Mouse (Mus musculus): ENCODE measurements around the gene Slc6a8.

Slc6a8 gene

DNA sequence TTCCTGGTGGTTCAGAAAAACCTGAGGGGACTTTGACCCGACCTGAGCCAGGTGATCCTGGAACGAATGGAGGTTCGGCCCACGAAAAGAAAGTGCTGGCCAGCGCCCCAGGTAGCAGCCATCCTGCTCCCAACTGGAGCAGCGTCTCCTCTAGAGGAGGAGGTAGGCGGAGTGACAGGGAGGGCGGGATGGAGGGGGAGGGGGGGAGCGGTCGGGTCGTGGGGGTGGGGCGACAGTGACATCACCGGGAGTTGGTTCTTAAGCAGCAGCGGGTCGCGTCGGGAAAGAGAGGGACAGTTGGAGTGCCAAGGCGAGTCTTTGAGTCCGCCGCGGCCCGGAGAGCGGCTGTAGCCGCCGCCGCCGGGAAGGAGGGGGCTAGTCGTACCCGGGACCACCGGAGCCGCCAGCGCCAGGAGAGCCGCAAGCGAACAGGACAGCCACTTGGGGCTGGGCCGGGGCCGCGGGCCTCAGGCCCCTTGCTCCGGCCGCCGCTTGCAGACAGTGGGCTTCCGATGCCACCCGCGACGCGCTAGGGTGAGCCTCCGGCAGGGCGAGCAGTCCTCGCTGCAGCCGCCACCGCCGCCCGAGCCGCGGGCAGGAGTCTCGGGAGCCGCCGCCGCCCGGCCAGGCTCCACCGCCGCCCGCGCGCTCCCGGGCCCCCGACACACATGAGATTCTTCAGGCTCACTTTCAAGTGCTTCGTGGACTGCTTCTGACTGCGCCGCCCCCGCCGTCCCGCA lies at the start of gene Slc6a8:
Gene Slc6a8, plus strand, starts transcription at position 272 of the 740 bp plus-strand sequence.
- DNase-seq (ENCODE audit: low read depth in 2 of 2, low spot score in 2 of 2), result no peak

DNA sequence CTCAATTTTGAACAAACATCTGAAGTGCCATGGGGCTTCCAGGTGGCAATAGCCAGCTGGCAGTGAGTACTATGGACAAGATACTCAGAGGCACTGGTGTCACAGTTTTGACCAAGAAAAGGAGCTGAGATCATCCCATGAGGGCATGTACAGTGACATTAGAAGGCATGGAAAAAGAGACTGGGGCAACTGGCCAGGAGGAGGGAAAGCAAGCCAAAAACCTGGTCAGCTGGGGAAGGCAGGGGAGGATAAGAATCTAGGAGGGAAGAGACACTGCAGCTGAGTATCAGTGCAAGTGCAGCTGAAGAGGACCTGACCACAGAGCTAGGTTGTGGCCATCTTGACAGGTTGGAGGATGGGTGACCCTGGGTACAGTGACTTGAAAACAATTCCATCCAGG lies 46.0 kb upstream of the Slc6a8 start:
- no peak for DNase-seq (ENCODE audit: low read depth in 2 of 2, low spot score in 2 of 2)

DNA sequence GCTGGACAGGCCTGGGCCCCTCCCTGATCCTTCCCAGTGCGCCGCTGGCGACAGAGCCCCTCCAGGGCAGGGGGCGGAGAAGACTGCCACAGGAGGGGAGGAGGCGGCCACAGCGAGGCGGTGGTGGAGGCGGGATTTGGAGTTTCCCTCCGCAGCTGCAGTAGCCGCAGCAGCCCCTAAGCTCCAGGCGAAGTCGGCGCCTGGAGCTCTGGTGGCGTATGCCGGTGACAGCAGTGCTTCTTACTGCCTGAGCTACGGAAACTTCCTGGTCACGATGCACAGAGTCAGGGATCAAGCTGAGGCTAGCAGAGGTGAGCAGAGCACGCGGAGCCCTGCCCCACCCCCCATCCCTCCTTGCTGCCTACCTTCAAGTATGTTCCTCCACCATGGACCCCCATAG lies 37.5 kb upstream of the Slc6a8 start:
- no peak for DNase-seq (ENCODE audit: low read depth in 2 of 2, low spot score in 2 of 2)

DNA sequence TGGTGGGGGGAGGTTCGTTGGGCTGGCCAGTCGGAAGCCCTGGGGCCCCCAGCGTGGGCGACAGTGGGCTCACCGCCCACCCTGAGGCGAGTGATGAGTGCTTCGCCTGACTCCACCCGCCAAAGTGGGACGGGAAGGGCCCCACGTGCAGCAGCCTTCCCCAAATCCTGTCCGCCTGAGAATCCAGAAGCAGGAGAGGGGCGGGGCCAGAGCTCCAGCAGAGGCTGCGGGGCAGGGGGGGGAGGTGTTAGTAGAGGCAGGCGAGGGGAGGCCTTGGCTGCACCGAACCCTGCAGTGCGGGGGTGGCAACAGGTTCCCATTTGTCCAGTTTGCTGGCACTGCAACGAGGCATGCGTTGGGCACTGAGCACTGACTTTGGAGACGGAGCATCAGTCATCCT lies 35.5 kb upstream of the Slc6a8 start:
- no peak for DNase-seq (ENCODE audit: low read depth in 2 of 2, low spot score in 2 of 2)

DNA sequence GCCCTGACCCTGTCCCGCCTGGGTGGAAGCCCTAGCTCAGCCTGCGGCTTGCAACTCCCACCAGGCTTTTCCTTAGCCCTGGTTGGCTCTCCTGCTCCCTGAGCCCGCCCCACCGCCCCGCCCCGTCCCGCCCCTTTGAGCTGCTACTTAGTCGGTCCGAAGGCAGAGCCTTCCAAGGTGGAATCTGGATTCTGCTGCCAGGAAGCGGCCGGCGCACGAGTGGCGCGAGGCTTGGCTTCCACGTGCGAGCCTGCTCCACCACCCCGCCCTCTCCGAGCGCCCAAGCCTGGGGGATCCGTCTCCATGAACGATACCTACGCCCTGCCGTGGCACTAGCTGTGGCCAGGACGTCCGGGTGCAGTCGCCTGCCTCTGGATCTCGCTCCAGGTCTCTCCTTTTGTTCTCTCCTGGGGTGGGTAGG lies 33.7 kb upstream of the Slc6a8 start, which contains the start of gene Dusp9:
Gene Dusp9, plus strand, starts transcription at position 165 of the 421 bp plus-strand sequence.
- DNase-seq (ENCODE audit: low read depth in 2 of 2, low spot score in 2 of 2), result no peak

DNA sequence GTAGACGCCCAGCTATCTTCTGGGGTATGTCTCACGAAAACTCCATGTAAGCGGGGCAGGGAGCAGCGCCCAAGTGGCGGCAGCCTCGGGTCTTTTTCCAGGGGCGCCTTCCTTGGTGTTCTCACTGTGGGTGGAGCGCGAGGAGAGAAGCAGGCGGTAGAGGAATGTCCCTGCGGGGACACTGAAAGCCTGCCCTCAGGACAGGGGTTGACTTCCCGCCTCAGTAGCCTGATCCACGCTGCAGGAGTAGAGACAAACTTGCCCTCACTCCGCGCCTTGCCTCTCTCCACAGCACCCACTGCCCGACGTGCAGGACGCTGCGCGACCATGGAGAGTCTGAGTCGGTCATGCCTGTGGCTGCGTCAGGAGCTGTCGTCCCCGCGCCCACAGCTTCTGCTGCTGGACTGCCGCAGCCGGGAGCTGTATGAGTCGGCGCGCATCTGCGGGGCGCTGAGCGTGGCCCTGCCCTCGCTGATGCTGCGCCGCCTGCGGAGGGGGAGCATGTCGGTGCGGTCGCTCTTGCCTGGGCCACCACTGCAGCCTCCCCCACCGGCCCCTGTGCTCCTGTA lies 33.0 kb upstream of the Slc6a8 start:
- no peak for DNase-seq (ENCODE audit: low read depth in 2 of 2, low spot score in 2 of 2)

DNA sequence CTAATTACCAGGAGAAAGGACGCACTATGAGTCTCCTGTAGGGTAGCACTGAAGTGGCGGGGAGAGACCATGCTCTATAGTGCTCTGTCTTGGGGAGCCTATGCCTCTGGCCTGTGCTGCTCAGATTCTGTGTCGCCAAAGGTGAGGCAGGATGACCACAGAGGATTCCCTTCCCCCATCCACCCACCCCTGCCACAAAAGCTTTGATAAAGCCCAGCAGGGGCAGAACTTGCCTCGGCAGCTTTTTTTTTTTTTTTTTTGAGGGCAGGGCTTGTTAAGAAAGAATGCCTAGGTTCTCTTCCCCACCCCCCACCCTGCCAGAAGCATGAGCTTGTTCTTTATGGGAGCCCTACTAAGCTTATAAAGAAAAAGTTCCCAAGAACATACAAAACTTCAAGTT lies 27.8 kb upstream of the Slc6a8 start:
- no peak for DNase-seq (ENCODE audit: low read depth in 2 of 2, low spot score in 2 of 2)

DNA sequence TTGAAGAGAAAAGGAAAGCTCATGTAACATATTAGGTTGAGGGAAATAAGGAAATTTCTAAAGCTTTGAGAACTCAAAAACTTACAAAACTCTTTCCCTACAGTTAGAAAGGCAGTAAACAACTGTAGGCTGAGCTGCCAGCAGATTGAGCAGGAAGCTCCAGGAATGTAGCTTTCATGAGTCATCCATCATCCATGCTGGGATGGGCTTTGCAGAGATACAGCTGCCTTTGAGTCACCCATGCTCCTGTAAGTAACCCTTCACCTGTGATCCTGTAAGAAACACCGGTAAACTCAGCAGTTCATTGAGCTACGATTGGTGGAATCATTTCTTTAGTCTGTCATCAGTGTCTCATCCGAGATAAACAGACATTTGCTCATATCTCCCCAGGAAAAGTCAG lies 22.1 kb upstream of the Slc6a8 start:
- no peak for DNase-seq (ENCODE audit: low read depth in 2 of 2, low spot score in 2 of 2)

DNA sequence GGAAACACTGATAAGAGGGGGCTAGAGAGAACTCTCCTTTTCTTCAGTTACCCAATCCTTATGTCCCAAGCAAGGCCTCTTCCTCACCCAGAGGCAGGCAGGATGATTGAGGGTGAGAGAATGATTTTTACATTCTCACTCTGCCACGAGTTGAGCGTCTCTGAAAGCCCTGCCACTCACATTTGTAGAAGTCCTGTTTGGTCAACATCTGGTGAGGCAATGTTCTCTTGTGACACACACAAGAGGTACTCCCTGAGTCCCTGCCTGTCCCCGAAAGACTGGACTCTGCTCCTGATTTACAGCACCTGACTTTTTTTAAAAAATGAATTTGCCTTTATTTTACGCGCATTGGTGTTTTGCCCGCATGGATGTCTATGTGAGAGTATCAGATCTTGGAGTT lies 19.6 kb upstream of the Slc6a8 start:
- no peak for DNase-seq (ENCODE audit: low read depth in 2 of 2, low spot score in 2 of 2)

DNA sequence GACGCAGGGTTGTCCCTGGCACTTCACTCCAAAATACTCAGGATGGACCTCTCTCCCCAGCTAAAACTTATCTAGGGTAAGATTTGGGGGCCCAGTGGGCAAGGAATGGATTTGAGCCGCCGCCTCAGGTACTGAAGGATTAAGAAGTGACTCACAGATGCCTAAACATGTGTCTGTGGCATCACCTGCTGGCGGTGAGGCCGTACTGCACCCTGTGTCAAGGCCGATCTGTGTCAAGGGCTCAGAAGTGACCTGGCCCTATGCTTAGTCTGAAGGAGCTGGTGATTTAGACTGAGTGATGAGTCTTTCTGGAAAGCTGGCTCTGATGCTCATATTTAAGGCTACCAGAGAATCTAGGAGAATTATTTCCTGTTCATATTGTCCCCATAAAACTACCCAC lies 18.8 kb upstream of the Slc6a8 start:
- DNase-seq (ENCODE audit: low read depth in 2 of 2, low spot score in 2 of 2), result peak in 1 of 2 experiments; percentile 31

DNA sequence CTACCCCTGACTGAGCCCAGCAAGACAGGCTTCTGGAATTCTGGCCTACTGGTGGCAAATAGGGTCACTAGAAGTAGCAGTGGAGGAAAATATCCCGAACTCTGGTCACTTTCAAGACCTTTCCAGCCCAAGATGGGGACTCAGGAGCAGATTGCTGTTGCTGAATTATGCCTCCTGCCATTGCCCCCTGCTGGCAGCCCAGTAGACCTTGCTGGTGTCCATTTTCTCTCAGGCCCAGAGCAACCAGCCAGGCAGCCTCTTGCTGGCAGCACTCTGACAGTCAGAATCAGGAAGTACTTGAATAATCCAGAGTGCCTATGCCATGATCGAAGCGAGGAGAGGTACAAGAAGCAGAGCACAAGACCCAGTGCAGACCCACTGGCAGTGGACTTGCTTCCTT lies 17.4 kb upstream of the Slc6a8 start:
- no peak for DNase-seq (ENCODE audit: low read depth in 2 of 2, low spot score in 2 of 2)

DNA sequence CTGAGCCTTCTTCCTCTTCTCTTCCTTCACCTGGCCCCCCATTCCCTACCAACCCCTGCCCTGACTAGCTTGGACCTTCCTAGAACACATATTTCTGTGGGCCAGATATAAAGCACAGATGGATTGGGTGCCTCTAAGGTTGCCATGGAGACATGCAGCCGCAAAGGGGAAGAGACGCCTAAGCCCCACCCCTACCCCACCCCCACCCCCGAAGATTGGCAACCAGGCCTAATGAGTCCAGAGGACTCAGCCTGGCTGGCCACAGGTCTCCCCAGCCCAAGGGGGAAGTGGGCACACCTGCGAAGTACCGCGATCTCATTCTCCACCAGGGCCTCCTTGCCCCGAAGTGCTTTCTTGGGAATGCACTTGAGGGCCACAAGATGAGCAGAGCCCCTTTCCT lies 14.6 kb upstream of the Slc6a8 start:
- no peak for DNase-seq (ENCODE audit: low read depth in 2 of 2, low spot score in 2 of 2)

DNA sequence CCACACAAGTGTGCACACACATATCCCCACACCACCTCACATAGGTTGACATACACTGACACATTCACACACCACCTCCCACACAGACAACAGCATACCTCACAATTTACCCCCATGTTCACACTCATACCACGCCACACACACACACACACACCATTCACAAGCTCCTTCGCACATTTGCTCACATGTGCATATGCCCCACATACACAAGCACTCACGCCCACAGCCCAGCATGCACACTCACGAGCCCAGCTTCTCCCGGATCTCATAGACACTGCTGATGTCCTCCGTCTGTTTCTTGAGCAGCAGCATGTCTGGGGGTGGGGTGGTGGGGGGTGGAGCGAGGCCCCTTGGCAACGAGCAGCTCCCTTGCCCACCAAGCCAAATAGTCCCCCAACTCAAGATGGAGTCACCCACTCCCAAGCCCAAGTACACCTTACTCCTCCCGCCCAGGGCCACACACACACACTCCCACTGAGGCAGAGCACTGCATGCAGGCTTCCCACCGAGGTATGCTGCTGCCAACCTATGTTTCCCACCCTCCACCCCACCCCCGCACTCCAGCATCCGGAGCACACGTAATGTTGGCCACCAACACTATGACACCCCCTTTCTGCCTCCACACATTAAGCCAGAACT lies 13.9 kb upstream of the Slc6a8 start:
- DNase-seq (ENCODE audit: low read depth in 2 of 2, low spot score in 2 of 2), result no peak

DNA sequence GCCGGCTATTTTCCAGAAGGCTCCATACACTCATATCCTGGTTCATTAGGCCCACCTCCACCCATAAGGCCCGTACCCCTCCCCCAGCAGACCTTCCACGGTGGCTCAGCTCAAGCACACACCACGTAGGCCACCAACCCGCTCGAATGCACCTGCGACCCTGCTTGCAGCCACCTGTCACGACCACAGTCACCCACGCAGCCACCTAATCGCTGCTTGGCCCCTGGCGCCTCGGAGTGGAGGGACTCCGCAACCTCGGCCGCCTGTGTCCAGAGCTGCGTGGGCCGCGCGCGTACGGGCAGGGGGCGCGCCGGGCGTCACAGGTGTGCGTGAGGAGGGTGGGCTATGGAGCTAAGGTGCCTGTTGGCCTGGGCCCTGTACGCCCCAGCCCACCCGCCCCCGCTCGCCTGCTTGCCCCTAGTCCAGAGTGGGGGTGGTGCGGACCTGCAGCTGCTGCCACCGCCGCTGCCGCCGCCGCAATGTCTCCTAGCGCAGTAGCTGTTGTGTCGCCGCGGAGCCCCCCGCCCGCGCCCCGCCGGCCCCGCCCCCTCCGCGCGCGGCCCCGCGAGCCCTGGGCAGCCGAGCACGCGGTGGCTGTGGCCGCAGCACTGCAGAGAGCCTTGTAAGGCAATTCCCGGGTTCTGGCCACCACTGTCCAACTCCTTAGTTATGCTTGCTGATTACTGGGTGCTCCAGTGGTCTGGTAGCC lies 13.2 kb upstream of the Slc6a8 start, which contains the start of gene Pnck:
Gene Pnck, minus strand, starts transcription at position 543 of the 709 bp plus-strand sequence.
- no peak for DNase-seq (ENCODE audit: low read depth in 2 of 2, low spot score in 2 of 2)

DNA sequence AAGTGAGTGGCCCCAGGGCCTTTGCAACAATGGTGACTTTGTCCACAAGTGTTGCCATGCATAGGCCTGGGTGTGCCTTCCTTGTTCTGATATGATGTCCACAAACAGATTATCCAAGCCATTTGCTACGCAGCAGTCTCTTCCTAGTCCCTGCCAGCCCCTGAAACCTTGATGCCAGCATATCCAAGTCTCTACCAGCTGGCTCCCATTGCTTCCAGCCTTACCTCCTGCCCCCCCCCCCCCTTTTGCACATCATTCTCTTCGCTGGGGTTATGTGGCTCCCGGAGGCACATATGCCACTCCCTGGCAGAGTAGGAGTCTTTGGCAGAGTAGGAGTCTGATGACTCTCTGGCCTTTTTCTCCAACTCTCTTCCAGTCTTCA lies 12.7 kb upstream of the Slc6a8 start:
- no peak for DNase-seq (ENCODE audit: low read depth in 2 of 2, low spot score in 2 of 2)

DNA sequence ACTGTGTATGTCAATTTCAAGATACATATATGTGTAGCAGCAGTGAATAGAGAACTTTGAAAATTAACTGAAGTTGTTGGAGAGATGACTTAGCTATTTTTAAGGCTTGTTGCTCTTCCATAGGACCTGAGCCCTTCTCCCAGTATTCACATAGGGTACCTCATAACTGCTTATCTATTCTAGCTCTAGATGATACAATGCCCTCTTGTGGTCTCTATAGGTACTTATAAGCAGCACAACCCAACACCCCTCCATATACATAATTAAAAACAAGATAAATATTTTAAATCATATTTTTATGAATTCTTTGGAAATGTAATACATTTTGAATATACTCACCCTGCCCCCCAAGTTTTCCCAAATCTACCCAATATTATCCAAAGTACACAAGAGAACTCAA lies 9.8 kb upstream of the Slc6a8 start:
- no peak for DNase-seq (ENCODE audit: low read depth in 2 of 2, low spot score in 2 of 2)

DNA sequence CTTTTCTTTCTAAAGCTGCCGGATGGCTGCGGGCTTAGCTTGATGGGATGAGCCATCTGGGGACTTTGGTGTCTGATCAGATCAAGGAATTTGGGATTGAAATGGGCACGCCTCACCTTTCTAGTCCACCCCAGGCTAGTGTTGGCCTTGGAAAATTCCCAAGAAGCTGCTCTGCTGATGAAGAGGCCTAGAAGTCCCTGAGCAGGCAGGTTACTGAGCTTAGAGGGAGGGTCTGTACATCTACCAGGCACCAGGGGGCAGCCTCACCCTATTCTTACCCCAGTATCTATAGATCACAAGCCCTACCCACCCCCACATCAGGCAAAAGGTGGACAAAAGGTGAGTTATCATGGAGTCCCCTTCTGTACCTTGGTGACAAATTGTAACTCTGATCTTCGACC lies 919 bp upstream of the Slc6a8 start:
- peak; percentile 30 to 52 for DNase-seq (ENCODE audit: low read depth in 2 of 2, low spot score in 2 of 2)

DNA sequence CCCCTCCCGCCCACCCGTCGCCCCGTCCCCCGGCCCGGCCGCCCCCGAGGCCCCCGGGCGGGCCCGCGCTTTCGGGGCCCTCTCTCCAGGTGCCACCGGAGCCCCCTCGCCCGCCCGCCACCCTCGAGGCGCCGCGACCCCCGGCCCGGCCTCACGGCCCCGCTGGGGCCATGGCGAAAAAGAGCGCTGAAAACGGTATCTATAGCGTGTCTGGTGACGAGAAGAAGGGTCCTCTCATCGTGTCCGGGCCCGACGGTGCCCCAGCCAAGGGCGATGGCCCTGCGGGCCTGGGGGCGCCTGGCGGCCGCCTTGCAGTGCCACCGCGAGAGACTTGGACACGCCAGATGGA lies 643 bp downstream of the Slc6a8 start:
- DNase-seq (ENCODE audit: low read depth in 2 of 2, low spot score in 2 of 2), result no peak

DNA sequence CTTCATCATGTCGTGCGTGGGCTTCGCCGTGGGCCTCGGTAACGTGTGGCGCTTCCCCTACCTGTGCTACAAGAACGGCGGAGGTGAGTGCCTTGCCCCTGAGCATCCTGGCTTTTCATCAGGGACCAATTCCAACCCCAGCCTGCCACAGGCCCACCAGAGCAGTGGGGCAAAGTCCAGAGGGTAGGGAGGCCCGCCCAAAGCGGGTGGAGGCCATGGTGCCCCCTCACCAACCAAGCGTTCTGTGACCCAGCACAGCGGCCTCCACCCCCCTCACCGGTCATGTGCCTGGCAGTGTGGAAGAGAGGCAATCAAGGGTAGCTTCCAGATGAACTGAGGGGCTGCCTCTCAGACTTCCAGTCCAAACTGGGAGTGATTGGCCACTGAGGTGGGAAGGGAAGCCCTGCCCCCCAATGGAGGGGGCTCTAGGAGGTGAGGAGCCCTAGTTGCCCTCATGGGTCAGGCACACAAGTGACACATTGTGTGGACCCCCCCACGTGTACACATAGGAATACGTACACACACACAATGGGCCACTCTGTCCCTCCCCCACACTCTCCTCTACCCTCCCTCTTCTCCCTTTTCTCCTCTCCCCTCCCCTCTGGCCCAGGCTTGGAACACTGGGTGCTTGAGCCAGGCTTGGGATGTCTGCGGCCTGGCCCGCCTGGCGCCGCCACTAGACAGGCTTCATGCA lies 1.2 kb downstream of the Slc6a8 start:
- no peak for DNase-seq (ENCODE audit: low read depth in 2 of 2, low spot score in 2 of 2)

DNA sequence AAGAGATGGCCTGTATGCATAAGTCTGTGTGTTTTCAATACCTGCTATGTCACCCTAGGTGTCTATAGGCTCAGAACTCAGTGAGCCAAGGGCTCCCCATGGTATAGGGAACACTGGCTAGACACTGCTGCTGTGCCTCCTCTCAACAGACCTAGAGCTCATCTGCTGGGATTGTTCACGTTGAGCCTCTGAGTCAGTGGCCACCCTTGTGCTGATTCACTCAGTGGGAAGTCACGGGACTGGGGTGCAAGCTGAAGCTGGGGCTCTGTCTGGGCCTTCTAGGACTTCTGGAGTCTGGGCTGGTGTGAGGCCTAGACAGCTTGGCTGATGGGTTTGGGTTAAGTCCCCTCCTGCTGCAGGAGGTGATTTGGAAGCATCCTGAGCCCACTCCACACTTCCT lies 2.3 kb downstream of the Slc6a8 start:
- no peak for DNase-seq (ENCODE audit: low read depth in 2 of 2, low spot score in 2 of 2)

DNA sequence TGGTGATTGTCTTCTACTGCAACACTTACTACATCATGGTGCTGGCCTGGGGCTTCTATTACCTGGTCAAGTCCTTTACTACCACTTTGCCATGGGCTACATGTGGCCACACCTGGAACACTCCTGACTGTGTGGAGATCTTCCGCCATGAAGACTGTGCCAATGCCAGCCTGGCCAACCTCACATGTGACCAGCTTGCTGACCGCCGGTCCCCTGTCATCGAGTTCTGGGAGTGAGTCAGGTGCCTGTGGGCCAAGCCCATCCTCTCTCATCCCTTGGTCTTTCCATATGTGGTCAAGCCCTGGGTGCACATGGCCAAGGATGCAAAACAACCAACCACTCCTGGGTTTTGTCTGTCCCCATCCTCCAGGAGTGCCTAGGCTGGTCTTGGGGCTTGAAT lies 3.7 kb downstream of the Slc6a8 start:
- DNase-seq (ENCODE audit: low read depth in 2 of 2, low spot score in 2 of 2), result no peak

Data from CD8-positive naive resting alpha-beta T cell, adult 2 months (primary cell).